ENCODE assay signal across 8 mouse cellular contexts in genomic region chr16:75767250-75768002, GRCm38 (mm10). TPM values are rescaled to one million over a fixed set of nuclear protein-coding genes. Genes with fewer than 3 reads are reported as not detected.
DNase-seq lines count a peak whose midpoint lies in the region; ATAC-seq lines count a peak whose summit lies in the region.

No protein-coding gene starts in this region.

- H3K9ac ChIP-seq in heart, embryonic 11.5 days (ENCODE audit: low read depth, low read length) = peak overlapping the region; percentile 72; the same call in 1 of the 2 replicates
- H3K9ac ChIP-seq in midbrain, embryonic 14.5 days (replicated peaks; ENCODE audit: low read length) = peak overlapping the region; percentile 78; the same call in 1 of the 2 replicates

- H3K9me3 ChIP-seq in heart, embryonic 11.5 days (replicated peaks; ENCODE audit: control insufficient read depth, low read length) = no peaks in the 10 kb centered on the region
- no peaks in the 10 kb centered on the region for H3K9me3 ChIP-seq in midbrain, embryonic 14.5 days (ENCODE audit: control insufficient read depth, low read length)

- H3K27ac ChIP-seq in heart, embryonic 11.5 days (ENCODE audit: low read depth, low read length) = no peak overlapping the region; the same call in 1 of the 2 replicates
- peak overlapping the region; percentile 84 for H3K27ac ChIP-seq in midbrain, embryonic 14.5 days (replicated peaks; ENCODE audit: low read depth, low read length)

- whole genome bisulfite sequencing in heart, embryonic 11.5 days (ENCODE audit: insufficient replicate concordance) = 24% methylated on average over 21 of the region's 21 CpGs
- WGBS in midbrain, embryonic 14.5 days = 19% methylated on average over 21 of the region's 21 CpGs

- H3K4me3 ChIP-seq in heart, embryonic 11.5 days (ENCODE audit: low read depth, low read length) = peak overlapping the region; percentile 76
- H3K4me3 ChIP-seq in midbrain, embryonic 14.5 days (replicated peaks; ENCODE audit: low read depth, low read length) = peak overlapping the region; percentile 67

- DNase-seq in ovary, postnatal 10 days (ENCODE audit: low spot score) = peak; percentile 4
- no peak for DNase-seq in ovary, postnatal 36 days (ENCODE audit: low spot score)
- peak; percentile 34 for DNase-seq in c-Kit-positive CD71-positive TER-119-negative erythroid progenitor cells, embryonic 14.5 days (ENCODE audit: low read depth)
- peak; percentile 10 for DNase-seq in kidney, postnatal 10 days
- no peak for DNase-seq in midbrain, embryonic 14.5 days
- no peak for DNase-seq in left cerebral cortex, postnatal 36 days (ENCODE audit: low spot score in 2 of 2)
- no peak for DNase-seq in frontal cortex, postnatal 10 days (ENCODE audit: low spot score in 2 of 2)

- peak overlapping the region; percentile 67 for H3K4me2 ChIP-seq in heart, embryonic 11.5 days
- H3K4me2 ChIP-seq in midbrain, embryonic 14.5 days (ENCODE audit: low read length) = peak overlapping the region; percentile 69

- intact Hi-C loops in left cerebral cortex, postnatal 36 days (cut with DNase I) = loop anchor here (5.0 kb wide), 1 partner anchor 605 kb away; the partner anchor contains the start of gene Nrip1

- H3K27me3 ChIP-seq in heart, embryonic 11.5 days (ENCODE audit: control insufficient read depth, insufficient read depth, low read length) = no peaks in the 10 kb centered on the region
- H3K27me3 ChIP-seq in midbrain, embryonic 14.5 days (ENCODE audit: control insufficient read depth, insufficient read depth, low read length) = no peaks in the 10 kb centered on the region

- peaks cover 9% of the 10 kb centered on the region for H3K36me3 ChIP-seq in heart, embryonic 11.5 days (ENCODE audit: control insufficient read depth, insufficient read depth, low read length)
- H3K36me3 ChIP-seq in midbrain, embryonic 14.5 days (ENCODE audit: control insufficient read depth, insufficient read depth, low read length) = peaks cover 12% of the 10 kb centered on the region

- H3K4me1 ChIP-seq in heart, embryonic 11.5 days (ENCODE audit: control insufficient read depth, insufficient read depth, low read length) = no peaks in the 10 kb centered on the region
- peaks cover 7% of the 10 kb centered on the region; the same call in 1 of the 2 replicates for H3K4me1 ChIP-seq in midbrain, embryonic 14.5 days (ENCODE audit: control insufficient read depth, insufficient read depth, low read length)

- 0 out of 2 replicates have a peak, but pooled peaks have one; percentile 46 for ATAC-seq in heart, embryonic 11.5 days (replicated peaks; ENCODE audit: insufficient number of reproducible peaks, low FRiP score, low TSS enrichment)
- ATAC-seq in midbrain, embryonic 14.5 days (ENCODE audit: low FRiP score, low TSS enrichment) = peak; percentile 71

RNA-seq across cellular contexts. Expression of gene Hspa13, which starts 0.5 kb away (rescaled TPM):
- polyA plus RNA-seq in heart, embryonic 11.5 days (2014; fragmentation: Nextera tagmentation; extraction: Ambion mirVana) = 24.9 and 28.7 TPM in 2 replicates
- polyA plus RNA-seq in midbrain, embryonic 14.5 days (2014; fragmentation: Nextera tagmentation; extraction: Ambion mirVana) = 50.0 and 54.0 TPM in 2 replicates
- total RNA-seq in left cerebral cortex, postnatal 36 days (2021) = 10 to 100 TPM; 34.5 to 36.6 TPM

Comparison
In these comparisons a context has a peak if more than half of its experiments do, and no peak if none do; other contexts are left out.
1. DNase-seq: peak in ovary, postnatal 10 days (single experiment), c-Kit-positive CD71-positive TER-119-negative erythroid progenitor cells, embryonic 14.5 days (single experiment) and kidney, postnatal 10 days (single experiment); none in ovary, postnatal 36 days (single experiment), midbrain, embryonic 14.5 days (single experiment), left cerebral cortex, postnatal 36 days (0 of 2) and frontal cortex, postnatal 10 days (0 of 2).